Mouse (Mus musculus): ENCODE data around the gene Tnrc18. TPM values are rescaled to one million over a fixed set of nuclear protein-coding genes. Genes with fewer than 3 reads are reported as not detected.
A peak's percentile ranks its signal among the peaks of the same experiment; 100 is the strongest.

Gene Tnrc18
- total and polyA plus RNA-seq, 2 experiments from 2014 or later, result 23.4 to 116 TPM

GRCm38 (mm10) chr5:142787304-142787905 lies 30.1 kb downstream of the Tnrc18 start:
- TF ChIP-seq CTCF (IDR thresholded peaks at IDR 0.05; ENCODE audit: low read depth), result peak; percentile 1; the same call in 1 of the 2 replicates
- Histone ChIP-seq H3K27me3 (ENCODE audit: insufficient read depth, low read length) (no peaks in the 10 kb centered on the region), H3K4me2 (ENCODE audit: low read depth) (no peak overlapping the region), H3K36me3 (ENCODE audit: insufficient read depth) (peaks cover 38% of the 10 kb centered on the region), H3K4me3 (ENCODE audit: low read depth, low read length) (no peak overlapping the region), H3K9me3 (ENCODE audit: low read length) (no peaks in the 10 kb centered on the region), H3K4me1 (ENCODE audit: insufficient read depth) (no peaks in the 10 kb centered on the region), H3K9ac (no peak overlapping the region), H3K27ac (ENCODE audit: low read depth, low read length) (no peak overlapping the region)
- no peak for DNase-seq
- 84% methylated on average over 37 of the region's 37 CpGs for WGBS
- no peak for ATAC-seq

GRCm38 (mm10) chr5:142786709-142787108 lies 30.8 kb downstream of the Tnrc18 start:
- DNase-seq (no peak), ATAC-seq (no peak)
- H3K4me3 ChIP-seq (ENCODE audit: low read depth, low read length), result no peak overlapping the region
- no peak overlapping the region for H3K27ac ChIP-seq (ENCODE audit: low read depth, low read length)
- no peak overlapping the region for H3K4me2 ChIP-seq (ENCODE audit: low read depth)
- peaks cover 38% of the 10 kb centered on the region for H3K36me3 ChIP-seq (ENCODE audit: insufficient read depth)
- no peaks in the 10 kb centered on the region for H3K27me3 ChIP-seq (ENCODE audit: insufficient read depth, low read length)
- H3K9me3 ChIP-seq (ENCODE audit: low read length), result no peaks in the 10 kb centered on the region
- 93% methylated on average over 5 of the region's 5 CpGs for WGBS
- no peaks in the 10 kb centered on the region for H3K4me1 ChIP-seq (ENCODE audit: insufficient read depth)
- TF ChIP-seq CTCF (IDR thresholded peaks at IDR 0.05; ENCODE audit: low read depth), result no peak
- H3K9ac ChIP-seq, result no peak overlapping the region

GRCm38 (mm10) chr5:142786215-142786614 lies 31.2 kb downstream of the Tnrc18 start:
- no peak for TF ChIP-seq CTCF (IDR thresholded peaks at IDR 0.05; ENCODE audit: low read depth)
- Histone ChIP-seq H3K4me2 (ENCODE audit: low read depth) (no peak overlapping the region), H3K27ac (ENCODE audit: low read depth, low read length) (no peak overlapping the region), H3K4me1 (ENCODE audit: insufficient read depth) (no peaks in the 10 kb centered on the region), H3K4me3 (ENCODE audit: low read depth, low read length) (no peak overlapping the region), H3K9me3 (ENCODE audit: low read length) (no peaks in the 10 kb centered on the region), H3K36me3 (ENCODE audit: insufficient read depth) (peaks cover 38% of the 10 kb centered on the region), H3K9ac (no peak overlapping the region), H3K27me3 (ENCODE audit: insufficient read depth, low read length) (no peaks in the 10 kb centered on the region)
- no peak for ATAC-seq
- 90% methylated on average over 3 of the region's 3 CpGs for WGBS
- DNase-seq, result no peak

- ATAC-seq (no peak), DNase-seq (no peak)
- TF ChIP-seq CTCF (IDR thresholded peaks at IDR 0.05; ENCODE audit: low read depth), result no peak
- H3K4me2 ChIP-seq (ENCODE audit: low read depth), result no peak overlapping the region
- peaks cover 28% of the 10 kb centered on the region for H3K36me3 ChIP-seq (ENCODE audit: insufficient read depth)
- H3K9ac ChIP-seq, result no peak overlapping the region
- H3K4me3 ChIP-seq (ENCODE audit: low read depth, low read length), result no peak overlapping the region
- H3K4me1 ChIP-seq (ENCODE audit: insufficient read depth), result no peaks in the 10 kb centered on the region
- H3K27me3 ChIP-seq (ENCODE audit: insufficient read depth, low read length), result no peaks in the 10 kb centered on the region
- H3K9me3 ChIP-seq (ENCODE audit: low read length), result no peaks in the 10 kb centered on the region
- WGBS, result 45% methylated on average over 7 of the region's 7 CpGs
- no peak overlapping the region for H3K27ac ChIP-seq (ENCODE audit: low read depth, low read length)
Measured at GRCm38 (mm10) chr5:142783142-142783540, 34.3 kb downstream of the Tnrc18 start.

GRCm38 (mm10) chr5:142782459-142783141 lies 34.9 kb downstream of the Tnrc18 start:
- WGBS, result 87% methylated on average over 8 of the region's 8 CpGs
- TF ChIP-seq CTCF (IDR thresholded peaks at IDR 0.05; ENCODE audit: low read depth), result no peak
- DNase-seq (no peak), ATAC-seq (no peak)
- H3K9me3 ChIP-seq (ENCODE audit: low read length), result no peaks in the 10 kb centered on the region
- H3K36me3 ChIP-seq (ENCODE audit: insufficient read depth), result peaks cover 27% of the 10 kb centered on the region
- H3K4me1 ChIP-seq (ENCODE audit: insufficient read depth), result no peaks in the 10 kb centered on the region
- no peak overlapping the region for H3K27ac ChIP-seq (ENCODE audit: low read depth, low read length)
- H3K27me3 ChIP-seq (ENCODE audit: insufficient read depth, low read length), result no peaks in the 10 kb centered on the region
- no peak overlapping the region for H3K4me2 ChIP-seq (ENCODE audit: low read depth)
- H3K4me3 ChIP-seq (ENCODE audit: low read depth, low read length), result no peak overlapping the region
- H3K9ac ChIP-seq, result no peak overlapping the region

- ATAC-seq (peak; percentile 30; the same call in 1 of the 2 replicates), DNase-seq (no peak)
- H3K4me3 ChIP-seq (ENCODE audit: low read depth, low read length), result no peak overlapping the region
- H3K4me1 ChIP-seq (ENCODE audit: insufficient read depth), result no peaks in the 10 kb centered on the region
- no peak for TF ChIP-seq CTCF (IDR thresholded peaks at IDR 0.05; ENCODE audit: low read depth)
- 57% methylated on average over 5 of the region's 5 CpGs for WGBS
- H3K9ac ChIP-seq, result no peak overlapping the region
- no peaks in the 10 kb centered on the region for H3K9me3 ChIP-seq (ENCODE audit: low read length)
- no peaks in the 10 kb centered on the region for H3K27me3 ChIP-seq (ENCODE audit: insufficient read depth, low read length)
- H3K4me2 ChIP-seq (ENCODE audit: low read depth), result no peak overlapping the region
- H3K27ac ChIP-seq (ENCODE audit: low read depth, low read length), result no peak overlapping the region
- H3K36me3 ChIP-seq (ENCODE audit: insufficient read depth), result peaks cover 27% of the 10 kb centered on the region
Measured at GRCm38 (mm10) chr5:142780579-142780978, 36.9 kb downstream of the Tnrc18 start.

- Histone ChIP-seq H3K9me3 (ENCODE audit: low read length) (no peaks in the 10 kb centered on the region), H3K4me3 (ENCODE audit: low read depth, low read length) (no peak overlapping the region), H3K9ac (no peak overlapping the region), H3K27me3 (ENCODE audit: insufficient read depth, low read length) (no peaks in the 10 kb centered on the region), H3K36me3 (ENCODE audit: insufficient read depth) (peaks cover 36% of the 10 kb centered on the region), H3K4me1 (ENCODE audit: insufficient read depth) (no peaks in the 10 kb centered on the region), H3K4me2 (ENCODE audit: low read depth) (no peak overlapping the region), H3K27ac (ENCODE audit: low read depth, low read length) (no peak overlapping the region)
- DNase-seq, result no peak
- TF ChIP-seq CTCF (IDR thresholded peaks at IDR 0.05; ENCODE audit: low read depth), result no peak
- no peak for ATAC-seq
- 67% methylated on average over 6 of the region's 6 CpGs for WGBS
Measured at GRCm38 (mm10) chr5:142778871-142779270, 38.6 kb downstream of the Tnrc18 start.
